Mouse (Mus musculus): ENCODE measurements at regions not wholly inside any gene's neighbourhood (a gene's known extent, or its start where the extent isn't known, plus 50 kb on each side); places are given as distances from the start of the nearest gene placed in this dataset.

- Histone ChIP-seq H3K36me3 (ENCODE audit: insufficient read depth, low read length) (no peaks in the 10 kb centered on the region), H3K4me1 (replicated peaks; ENCODE audit: insufficient read depth, low read length) (no peaks in the 10 kb centered on the region), H3K4me3 (replicated peaks; ENCODE audit: low read depth, low read length) (no peak overlapping the region), H3K4me2 (ENCODE audit: low read length) (no peak overlapping the region), H3K9ac (ENCODE audit: low read depth, low read length) (no peak overlapping the region), H3K9me3 (replicated peaks; ENCODE audit: low read length) (no peaks in the 10 kb centered on the region), H3K27ac (no peak overlapping the region), H3K27me3 (ENCODE audit: insufficient read depth, low read length) (no peaks in the 10 kb centered on the region)
- ATAC-seq (replicated peaks; ENCODE audit: low FRiP score, low read depth), result no peak
- peak; percentile 75 for DNase-seq (ENCODE audit: low spot score)
- TF ChIP-seq CTCF (IDR thresholded peaks at IDR 0.05; ENCODE audit: low read depth), result peak; percentile 76
- 38% methylated on average over 9 of the region's 9 CpGs for WGBS
Observed at GRCm38 (mm10) chr15:71240647-71241351, 2593.6 kb upstream of the Gm6569 start.

- H3K4me3 ChIP-seq (replicated peaks; ENCODE audit: low read depth, low read length), result no peak overlapping the region
- no peaks in the 10 kb centered on the region for H3K27me3 ChIP-seq (ENCODE audit: insufficient read depth, low read length)
- WGBS, result 74% methylated on average over 9 of the region's 9 CpGs
- H3K9ac ChIP-seq (ENCODE audit: low read depth, low read length), result no peak overlapping the region
- no peak overlapping the region for H3K4me2 ChIP-seq (ENCODE audit: low read length)
- H3K27ac ChIP-seq, result no peak overlapping the region
- no peak for ATAC-seq (replicated peaks; ENCODE audit: low FRiP score, low read depth)
- DNase-seq (ENCODE audit: low spot score), result no peak
- H3K36me3 ChIP-seq (ENCODE audit: insufficient read depth, low read length), result no peaks in the 10 kb centered on the region
- TF ChIP-seq CTCF (IDR thresholded peaks at IDR 0.05; ENCODE audit: low read depth), result no peak
- no peaks in the 10 kb centered on the region for H3K9me3 ChIP-seq (replicated peaks; ENCODE audit: low read length)
- H3K4me1 ChIP-seq (replicated peaks; ENCODE audit: insufficient read depth, low read length), result no peaks in the 10 kb centered on the region
Observed at GRCm38 (mm10) chr15:71243539-71243938, 2590.8 kb upstream of the Gm6569 start.

- 94% methylated on average over 2 of the region's 2 CpGs for WGBS
- no peaks in the 10 kb centered on the region for H3K9me3 ChIP-seq (replicated peaks; ENCODE audit: low read length)
- no peaks in the 10 kb centered on the region for H3K36me3 ChIP-seq (ENCODE audit: insufficient read depth, low read length)
- H3K9ac ChIP-seq (ENCODE audit: low read depth, low read length), result no peak overlapping the region
- no peak overlapping the region for H3K4me3 ChIP-seq (replicated peaks; ENCODE audit: low read depth, low read length)
- no peaks in the 10 kb centered on the region for H3K27me3 ChIP-seq (ENCODE audit: insufficient read depth, low read length)
- ATAC-seq (replicated peaks; ENCODE audit: low FRiP score, low read depth) (no peak), DNase-seq (ENCODE audit: low spot score) (no peak)
- no peak overlapping the region for H3K4me2 ChIP-seq (ENCODE audit: low read length)
- no peaks in the 10 kb centered on the region for H3K4me1 ChIP-seq (replicated peaks; ENCODE audit: insufficient read depth, low read length)
- no peak for TF ChIP-seq CTCF (IDR thresholded peaks at IDR 0.05; ENCODE audit: low read depth)
- no peak overlapping the region for H3K27ac ChIP-seq
Observed at GRCm38 (mm10) chr15:71275876-71276565, 2558.3 kb upstream of the Gm6569 start.

GRCm38 (mm10) chr15:71276566-71276912 is 2557.8 kb upstream of the Gm6569 start:
- 70% methylated on average over 2 of the region's 2 CpGs for WGBS
- DNase-seq (ENCODE audit: low spot score) (no peak), ATAC-seq (replicated peaks; ENCODE audit: low FRiP score, low read depth) (no peak)
- Histone ChIP-seq H3K4me2 (ENCODE audit: low read length) (no peak overlapping the region), H3K9ac (ENCODE audit: low read depth, low read length) (no peak overlapping the region), H3K4me1 (replicated peaks; ENCODE audit: insufficient read depth, low read length) (no peaks in the 10 kb centered on the region), H3K27me3 (ENCODE audit: insufficient read depth, low read length) (no peaks in the 10 kb centered on the region), H3K4me3 (replicated peaks; ENCODE audit: low read depth, low read length) (no peak overlapping the region), H3K36me3 (ENCODE audit: insufficient read depth, low read length) (no peaks in the 10 kb centered on the region), H3K9me3 (replicated peaks; ENCODE audit: low read length) (no peaks in the 10 kb centered on the region), H3K27ac (no peak overlapping the region)
- TF ChIP-seq CTCF (IDR thresholded peaks at IDR 0.05; ENCODE audit: low read depth), result no peak

GRCm38 (mm10) chr15:71277388-71277787 is 2557.0 kb upstream of the Gm6569 start:
- WGBS, result 57% methylated on average over 2 of the region's 2 CpGs
- no peak for DNase-seq (ENCODE audit: low spot score)
- no peaks in the 10 kb centered on the region for H3K36me3 ChIP-seq (ENCODE audit: insufficient read depth, low read length)

GRCm38 (mm10) chr15:71283775-71284174 is 2550.6 kb upstream of the Gm6569 start:
- H3K4me2 ChIP-seq (ENCODE audit: low read length), result no peak overlapping the region
- no peaks in the 10 kb centered on the region for H3K27me3 ChIP-seq (ENCODE audit: insufficient read depth, low read length)
- no peak for DNase-seq (ENCODE audit: low spot score)
- TF ChIP-seq CTCF (IDR thresholded peaks at IDR 0.05; ENCODE audit: low read depth), result no peak
- H3K9ac ChIP-seq (ENCODE audit: low read depth, low read length), result no peak overlapping the region
- no peaks in the 10 kb centered on the region for H3K36me3 ChIP-seq (ENCODE audit: insufficient read depth, low read length)
- WGBS, result 66% methylated on average over 3 of the region's 3 CpGs
- no peaks in the 10 kb centered on the region for H3K9me3 ChIP-seq (replicated peaks; ENCODE audit: low read length)
- no peak overlapping the region for H3K4me3 ChIP-seq (replicated peaks; ENCODE audit: low read depth, low read length)
- no peak for ATAC-seq (replicated peaks; ENCODE audit: low FRiP score, low read depth)
- no peaks in the 10 kb centered on the region for H3K4me1 ChIP-seq (replicated peaks; ENCODE audit: insufficient read depth, low read length)
- H3K27ac ChIP-seq, result no peak overlapping the region

More at GRCm38 (mm10) chr15:71277388-71277787, 2557.0 kb upstream of the Gm6569 start:
- Histone ChIP-seq H3K4me3 (replicated peaks; ENCODE audit: low read depth, low read length) (no peak overlapping the region), H3K27me3 (ENCODE audit: insufficient read depth, low read length) (no peaks in the 10 kb centered on the region), H3K9ac (ENCODE audit: low read depth, low read length) (no peak overlapping the region), H3K4me2 (ENCODE audit: low read length) (no peak overlapping the region), H3K27ac (no peak overlapping the region), H3K9me3 (replicated peaks; ENCODE audit: low read length) (no peaks in the 10 kb centered on the region), H3K4me1 (replicated peaks; ENCODE audit: insufficient read depth, low read length) (no peaks in the 10 kb centered on the region)
- ATAC-seq (replicated peaks; ENCODE audit: low FRiP score, low read depth), result no peak
- TF ChIP-seq CTCF (IDR thresholded peaks at IDR 0.05; ENCODE audit: low read depth), result no peak

Measured in kidney, postnatal 0 days (tissue).